Mouse (Mus musculus) right cerebral cortex, postnatal 14 days (tissue): ENCODE measurements around the gene Fam118b.

Experiments
- DNase-seq: peaks from one replicate; pipeline ENCODE4 v3.0.0; 2022

Fam118b gene

DNA sequence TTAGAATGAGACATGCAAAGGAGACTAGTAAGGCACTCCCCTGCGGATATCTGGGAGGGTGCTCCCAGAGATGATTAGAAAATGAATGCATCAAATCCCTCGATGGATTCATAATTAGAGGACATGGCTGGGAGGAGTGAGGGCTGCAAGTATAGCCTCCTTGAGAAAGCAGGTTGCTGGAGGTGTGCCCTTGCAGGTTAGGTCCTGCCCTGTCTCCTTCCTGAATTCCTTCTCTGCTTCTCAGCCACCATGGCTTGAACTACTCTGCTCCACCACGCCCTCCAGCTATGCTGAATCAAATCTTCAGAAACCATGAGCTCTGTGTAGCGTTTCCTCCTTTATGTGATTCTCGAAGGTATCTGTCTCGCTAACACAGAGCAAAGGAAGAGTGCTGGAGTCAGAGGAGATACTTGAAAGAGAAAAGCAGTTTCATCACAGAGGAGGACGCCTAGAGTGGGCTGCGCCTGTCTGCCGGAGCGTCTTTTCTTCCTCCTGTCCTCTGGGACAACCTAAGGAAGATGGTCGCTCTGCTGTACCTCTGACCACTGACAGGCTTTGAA lies 74.5 kb downstream of the Fam118b start:
- no peak for DNase-seq

- peak; percentile 71 for DNase-seq
Measured at GRCm38 (mm10) chr9:35188700-35189099, 78.9 kb downstream of the Fam118b start.

GRCm38 (mm10) chr9:35187351-35187903 lies 80.2 kb downstream of the Fam118b start:
- no peak for DNase-seq

GRCm38 (mm10) chr9:35186430-35186829 lies 81.2 kb downstream of the Fam118b start:
- no peak for DNase-seq

GRCm38 (mm10) chr9:35183359-35183758 lies 84.2 kb downstream of the Fam118b start:
- DNase-seq = no peak

- DNase-seq = no peak
Measured at GRCm38 (mm10) chr9:35182832-35183231, 84.8 kb downstream of the Fam118b start.

GRCm38 (mm10) chr9:35176124-35176659 lies 91.4 kb downstream of the Fam118b start:
- no peak for DNase-seq

- peak; percentile 95 for DNase-seq
Measured at GRCm38 (mm10) chr9:35175251-35176123, 92.1 kb downstream of the Fam118b start, which contains the start of gene Dcps. Gene Dcps, minus strand, starts transcription at chr9:35176061.

- DNase-seq = no peak
Measured at GRCm38 (mm10) chr9:35173331-35173730, 94.3 kb downstream of the Fam118b start.

DNA sequence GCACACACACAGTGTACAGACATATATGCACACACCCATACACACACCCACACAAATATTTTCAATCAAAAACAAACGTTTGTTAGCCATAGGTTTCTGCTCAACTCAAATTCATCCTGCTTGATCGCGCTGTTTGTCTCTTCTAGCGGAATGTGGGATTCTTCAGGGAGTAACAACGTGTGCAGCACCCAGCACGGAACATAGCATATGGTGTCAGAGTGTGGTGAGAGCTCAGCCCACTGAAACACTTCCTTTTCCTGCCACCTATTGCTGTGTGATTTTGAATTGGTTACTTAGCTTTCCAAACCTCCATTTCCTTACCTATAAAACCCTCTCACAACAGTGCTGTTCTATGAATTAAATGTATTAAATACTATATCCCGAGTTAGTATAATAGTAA lies 97.5 kb downstream of the Fam118b start:
- no peak for DNase-seq
